Mouse (Mus musculus) kidney, embryonic 15.5 days (tissue): ENCODE data around the gene 4930548H24Rik. TPM values are rescaled to one million over a fixed set of nuclear protein-coding genes. Genes with fewer than 3 reads are reported as not detected.

Source experiments
- ATAC-seq: fragments of 200-750 bp; cut with Nextera tagmentation; replicated peaks from 2 replicates; pipeline ENCODE4 v1.8.0; 2017; ENCODE audit warnings: moderate TSS enrichment; ENCODE audit not compliant: low FRiP score
- H3K27ac ChIP-seq: fragments of 300-500 bp; sonication (generic); 2 replicates; pipeline ENCODE4 v1.5.1; 2015; ENCODE audit warnings: mild to moderate bottlenecking, inconsistent platforms
- H3K27me3 ChIP-seq: fragments of 300-500 bp; sonication (generic); 2 replicates; pipeline ENCODE4 v1.6.1; 2015; ENCODE audit warnings: inconsistent platforms
- H3K36me3 ChIP-seq: fragments of 300-500 bp; sonication (generic); 2 replicates; pipeline ENCODE4 v1.6.1; 2015; ENCODE audit warnings: inconsistent platforms
- H3K4me1 ChIP-seq: fragments of 300-500 bp; sonication (generic); 2 replicates; pipeline ENCODE4 v1.6.1; 2015; ENCODE audit warnings: inconsistent platforms
- H3K4me2 ChIP-seq: fragments of 300-500 bp; sonication (generic); 2 replicates; pipeline ENCODE4 v1.6.1; 2015; ENCODE audit warnings: moderate library complexity, mild to moderate bottlenecking, inconsistent platforms
- H3K4me3 ChIP-seq: fragments of 300-500 bp; sonication (generic); replicated peaks from 2 replicates; pipeline ENCODE4 v1.5.1; 2015; ENCODE audit warnings: mild to moderate bottlenecking, inconsistent platforms
- H3K9ac ChIP-seq: fragments of 300-500 bp; sonication (generic); 2 replicates; pipeline ENCODE4 v1.6.1; 2015; ENCODE audit warnings: mild to moderate bottlenecking, inconsistent platforms
- H3K9me3 ChIP-seq: fragments of 300-500 bp; sonication (generic); replicated peaks from 2 replicates; pipeline ENCODE4 v1.6.1; 2016; ENCODE audit warnings: inconsistent platforms
- WGBS: fragments of 180-500 bp; shearing (Covaris S2); methylation state at CpG from one replicate; pipeline ENCODE4 v1.1.7; 2015; ENCODE audit warnings: mixed read lengths; 5-methylcytosine and 5-hydroxymethylcytosine counted together
- polyA plus RNA-seq: library from polyadenylated mRNA; unstranded; fragments of >200 nt; fragmentation: Nextera tagmentation; extraction: Ambion mirVana; gene quantifications from 2 replicates; pipeline ENCODE4 v1.2.1, GENCODE M21; 2015

The 4930548H24Rik gene
- polyA plus RNA-seq, result not detected in 2 replicates

DNA sequence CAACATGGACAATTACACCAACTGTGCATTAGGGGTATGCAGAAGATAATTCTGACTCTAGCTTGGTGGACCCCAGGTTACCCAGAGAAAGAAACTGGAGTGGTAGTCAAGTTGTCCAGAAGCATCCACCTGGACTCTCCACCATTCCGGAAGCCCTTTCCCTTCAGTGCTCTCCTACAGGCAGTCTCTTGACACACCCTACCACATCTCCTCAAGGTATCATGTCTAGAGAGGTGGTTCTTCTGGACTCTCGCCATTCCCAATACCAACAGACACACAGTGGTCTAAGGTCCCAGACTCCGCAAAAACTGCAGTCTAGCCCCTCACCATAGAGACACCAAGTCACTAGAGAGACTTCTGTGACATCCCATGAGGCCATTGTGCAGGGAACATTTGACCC is at the start of gene 4930548H24Rik:
TSS of gene 4930548H24Rik (plus strand) at position 301 of the 400 bp plus-strand sequence.
- Histone ChIP-seq H3K27ac (no peak within 1 kb of the TSS), H3K9ac (no peak within 1 kb of the TSS), H3K27me3 (no peaks in the 10 kb centered on the region), H3K36me3 (peaks cover 24% of the 10 kb centered on the region), H3K4me3 (no peak within 1 kb of the TSS), H3K9me3 (no peaks in the 10 kb centered on the region), H3K4me2 (no peak within 1 kb of the TSS), H3K4me1 (no peaks in the 10 kb centered on the region)
- WGBS, result 96% methylated on average over 3 of the region's 3 CpGs
- ATAC-seq, result no peak

DNA sequence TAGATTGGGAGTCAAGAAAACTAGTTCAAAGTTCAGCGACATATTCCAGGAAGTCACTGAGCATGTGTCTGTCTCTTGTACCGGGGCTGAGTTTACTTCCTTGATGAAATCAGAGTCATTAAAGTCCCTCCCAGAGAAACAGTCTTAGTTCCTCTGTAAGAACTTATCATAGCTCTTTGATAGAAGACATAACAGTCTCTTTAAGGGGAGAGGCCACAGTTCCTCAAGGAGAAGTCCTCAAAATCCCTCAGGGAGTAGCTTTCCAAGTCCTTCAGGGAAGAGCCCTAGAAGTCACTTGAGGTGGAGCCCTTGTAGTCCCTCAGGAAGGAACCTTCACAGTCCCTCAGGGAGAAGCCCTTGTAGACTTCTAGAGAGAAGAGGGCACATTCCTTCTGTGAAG is 34.2 kb upstream of the 4930548H24Rik start:
- Histone ChIP-seq H3K27me3 (no peaks in the 10 kb centered on the region), H3K4me3 (no peak overlapping the region), H3K4me2 (peak overlapping the region; percentile 82; the same call in 1 of the 2 replicates), H3K9me3 (no peaks in the 10 kb centered on the region), H3K4me1 (peaks cover 15% of the 10 kb centered on the region), H3K27ac (no peak overlapping the region), H3K36me3 (no peaks in the 10 kb centered on the region), H3K9ac (no peak overlapping the region)
- WGBS, result 80% methylated on average over 2 of the region's 2 CpGs
- ATAC-seq, result no peak

DNA sequence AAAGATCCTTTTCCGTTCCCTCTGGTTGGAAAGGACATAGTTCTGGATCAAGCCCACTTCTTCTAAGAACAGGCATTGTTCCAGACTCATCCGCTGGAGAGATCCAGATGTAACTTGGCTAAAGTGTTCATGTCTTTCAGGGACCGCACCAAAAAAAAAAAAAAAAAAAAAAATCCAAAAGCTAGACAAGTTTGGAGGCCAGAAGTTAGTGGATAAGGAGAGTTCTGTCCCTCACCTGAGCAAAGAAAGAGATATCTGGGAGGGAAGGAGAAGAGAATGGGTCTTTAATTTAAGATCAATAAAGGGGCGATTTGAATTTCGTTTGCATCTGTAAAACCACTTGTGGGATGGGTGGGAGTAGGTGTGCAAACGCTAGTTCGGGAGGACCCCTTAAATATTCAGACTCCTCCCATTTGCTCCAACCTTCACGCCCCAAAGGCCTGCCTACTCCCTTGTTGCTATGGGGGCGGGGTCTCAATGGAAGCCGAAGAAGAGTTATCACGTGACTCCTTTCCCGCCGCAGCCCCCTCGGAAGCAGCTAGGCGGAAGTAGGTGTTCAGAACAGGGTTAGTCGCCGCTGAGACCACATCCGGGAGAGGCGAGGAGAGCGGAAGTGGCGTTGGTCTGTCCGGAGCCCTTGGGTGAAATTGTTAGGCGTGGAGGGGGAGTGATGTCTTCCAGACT is 33.5 kb upstream of the 4930548H24Rik start, which contains the start of gene Zfp512:
TSS of gene Zfp512 (plus strand) at position 554 of the 684 bp plus-strand sequence.
- 7% methylated on average over 23 of the region's 23 CpGs for WGBS
- Histone ChIP-seq H3K36me3 (no peaks in the 10 kb centered on the region), H3K9me3 (no peaks in the 10 kb centered on the region), H3K4me3 (peak within 1 kb of the TSS; percentile 59), H3K9ac (peak within 1 kb of the TSS; percentile 58), H3K27ac (peak within 1 kb of the TSS; percentile 52; the same call in 1 of the 2 replicates), H3K4me1 (peaks cover 15% of the 10 kb centered on the region), H3K27me3 (no peaks in the 10 kb centered on the region), H3K4me2 (peak within 1 kb of the TSS; percentile 82)
- peak; percentile 99 for ATAC-seq

DNA sequence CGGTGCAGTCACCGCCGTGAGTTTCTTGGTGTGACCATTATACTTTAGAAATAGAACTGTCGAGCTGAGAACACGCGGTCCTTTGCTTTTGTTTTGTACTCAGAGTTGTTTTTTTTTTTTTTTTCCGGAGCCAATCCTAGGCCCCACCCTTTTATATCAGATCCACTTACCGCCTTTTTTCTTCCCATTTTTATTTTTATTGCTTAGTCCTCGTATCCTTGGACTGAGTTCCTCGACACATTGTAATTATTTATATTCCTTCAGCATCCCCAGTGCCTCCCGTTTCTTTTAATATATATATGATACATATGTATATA is 33.0 kb upstream of the 4930548H24Rik start:
- Histone ChIP-seq H3K27ac (peak overlapping the region; percentile 52; the same call in 1 of the 2 replicates), H3K4me2 (peak overlapping the region; percentile 82), H3K9me3 (no peaks in the 10 kb centered on the region), H3K9ac (peak overlapping the region; percentile 58), H3K4me3 (peak overlapping the region; percentile 59), H3K36me3 (no peaks in the 10 kb centered on the region), H3K27me3 (no peaks in the 10 kb centered on the region), H3K4me1 (peaks cover 15% of the 10 kb centered on the region)
- 0% methylated on average over 11 of the region's 11 CpGs for WGBS
- no peak for ATAC-seq

DNA sequence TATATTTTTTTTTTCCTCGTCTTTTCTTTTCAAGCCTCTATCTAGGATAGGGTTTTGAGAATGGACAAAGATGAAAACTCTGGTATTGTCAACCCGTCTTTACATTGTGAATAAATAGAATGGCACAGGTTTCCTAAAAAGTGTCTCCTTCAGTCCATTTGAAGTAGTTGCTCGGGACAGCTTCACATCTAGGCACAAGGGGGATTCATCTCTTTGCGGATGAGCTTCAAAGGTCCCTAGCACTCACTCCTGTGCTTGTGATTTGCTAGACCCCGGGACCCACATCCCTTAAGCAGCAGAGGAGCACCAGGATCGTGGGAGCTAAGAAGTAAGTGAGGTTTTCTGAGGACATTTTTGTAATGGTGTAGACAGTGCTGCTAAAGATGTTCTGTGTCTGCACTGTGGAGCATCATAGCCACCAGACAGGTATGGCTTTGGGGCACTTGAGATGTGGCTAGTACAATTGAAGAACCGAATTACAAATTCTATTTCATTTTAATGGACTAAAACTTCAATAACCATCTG is 32.6 kb upstream of the 4930548H24Rik start:
- 10% methylated on average over 7 of the region's 7 CpGs for WGBS
- H3K9ac ChIP-seq, result peak overlapping the region; percentile 58
- peak overlapping the region; percentile 82 for H3K4me2 ChIP-seq
- no peak for ATAC-seq
- peak overlapping the region; percentile 59 for H3K4me3 ChIP-seq
- H3K27me3 ChIP-seq, result no peaks in the 10 kb centered on the region
- H3K9me3 ChIP-seq, result no peaks in the 10 kb centered on the region
- H3K36me3 ChIP-seq, result no peaks in the 10 kb centered on the region
- peak overlapping the region; percentile 50; the same call in 1 of the 2 replicates for H3K27ac ChIP-seq
- peaks cover 15% of the 10 kb centered on the region for H3K4me1 ChIP-seq

DNA sequence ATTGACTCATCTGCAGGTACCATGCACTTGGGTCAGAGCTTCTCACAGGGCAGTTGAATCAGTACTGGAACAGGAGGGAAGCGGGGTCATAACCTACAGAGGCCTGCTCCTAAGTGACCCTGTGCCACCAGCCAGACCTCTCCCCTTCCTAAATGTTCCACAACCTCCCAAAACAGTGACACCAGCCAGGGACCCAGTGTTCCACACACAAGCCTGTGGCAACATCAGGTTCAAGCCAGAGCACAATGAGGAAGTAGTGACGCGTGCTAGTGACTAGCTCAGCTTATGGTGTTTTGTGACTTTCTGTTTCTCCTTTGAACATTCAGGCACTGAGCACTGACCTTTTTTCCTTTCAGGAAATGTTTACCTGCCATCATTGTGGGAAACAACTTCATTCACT is 17.7 kb upstream of the 4930548H24Rik start:
- H3K4me3 ChIP-seq, result no peak overlapping the region
- no peaks in the 10 kb centered on the region for H3K4me1 ChIP-seq
- peaks cover 73% of the 10 kb centered on the region for H3K36me3 ChIP-seq
- no peak overlapping the region for H3K9ac ChIP-seq
- no peak overlapping the region for H3K4me2 ChIP-seq
- 91% methylated on average over 3 of the region's 3 CpGs for WGBS
- H3K27me3 ChIP-seq, result no peaks in the 10 kb centered on the region
- H3K9me3 ChIP-seq, result no peaks in the 10 kb centered on the region
- H3K27ac ChIP-seq, result no peak overlapping the region
- ATAC-seq, result no peak

DNA sequence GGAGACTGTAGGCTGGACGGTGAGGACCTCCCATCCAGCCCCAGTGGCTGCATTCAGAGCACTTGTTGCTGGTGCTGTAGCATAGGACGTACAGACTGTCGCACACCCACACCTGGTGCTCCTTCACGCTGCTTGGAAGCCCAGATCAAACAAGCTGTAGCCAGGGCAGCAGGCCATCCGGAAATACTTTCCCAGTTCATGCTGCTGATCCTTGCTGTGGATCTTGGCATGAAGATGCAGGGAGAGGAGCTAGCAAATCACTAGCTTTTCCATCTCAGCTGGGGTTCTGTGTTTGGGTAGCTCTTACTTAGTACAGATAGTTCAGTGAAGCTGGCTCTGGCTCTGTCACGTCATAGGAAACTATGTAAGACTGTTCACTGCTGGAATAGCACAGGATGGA is 15.8 kb upstream of the 4930548H24Rik start:
- 92% methylated on average over 6 of the region's 6 CpGs for WGBS

DNA sequence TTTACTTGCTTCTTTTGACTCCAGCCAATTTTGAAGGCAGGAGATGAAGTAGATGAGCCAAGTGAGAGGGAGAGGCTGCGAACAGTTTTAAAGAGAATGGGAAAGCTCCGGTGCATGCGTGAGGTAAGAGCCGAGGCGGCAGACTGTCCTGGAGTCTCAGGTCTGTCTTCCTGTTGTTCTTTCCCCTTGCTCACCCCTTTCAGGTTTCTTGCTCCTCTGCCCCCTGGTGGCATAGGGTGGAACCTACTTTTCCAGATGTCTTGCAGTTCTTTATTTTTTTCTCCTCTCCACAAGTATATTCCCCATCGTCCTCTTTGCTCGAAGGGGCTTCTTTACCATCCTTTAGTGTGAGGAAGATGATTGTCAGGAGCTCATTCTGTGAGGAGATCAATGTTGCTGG is 15.2 kb upstream of the 4930548H24Rik start:
- no peaks in the 10 kb centered on the region for H3K4me1 ChIP-seq
- WGBS, result 81% methylated on average over 7 of the region's 7 CpGs
- no peaks in the 10 kb centered on the region for H3K27me3 ChIP-seq
- no peak for ATAC-seq
- H3K36me3 ChIP-seq, result peaks cover 95% of the 10 kb centered on the region
- H3K4me2 ChIP-seq, result no peak overlapping the region
- H3K4me3 ChIP-seq, result no peak overlapping the region
- H3K9me3 ChIP-seq, result no peaks in the 10 kb centered on the region
- no peak overlapping the region for H3K9ac ChIP-seq
- no peak overlapping the region for H3K27ac ChIP-seq

More for the DNA sequence above, 15.8 kb upstream of the 4930548H24Rik start:
- Histone ChIP-seq H3K36me3 (peaks cover 92% of the 10 kb centered on the region), H3K9me3 (no peaks in the 10 kb centered on the region), H3K27me3 (no peaks in the 10 kb centered on the region), H3K4me2 (no peak overlapping the region), H3K9ac (no peak overlapping the region), H3K4me1 (no peaks in the 10 kb centered on the region), H3K4me3 (no peak overlapping the region), H3K27ac (no peak overlapping the region)
- ATAC-seq, result no peak

DNA sequence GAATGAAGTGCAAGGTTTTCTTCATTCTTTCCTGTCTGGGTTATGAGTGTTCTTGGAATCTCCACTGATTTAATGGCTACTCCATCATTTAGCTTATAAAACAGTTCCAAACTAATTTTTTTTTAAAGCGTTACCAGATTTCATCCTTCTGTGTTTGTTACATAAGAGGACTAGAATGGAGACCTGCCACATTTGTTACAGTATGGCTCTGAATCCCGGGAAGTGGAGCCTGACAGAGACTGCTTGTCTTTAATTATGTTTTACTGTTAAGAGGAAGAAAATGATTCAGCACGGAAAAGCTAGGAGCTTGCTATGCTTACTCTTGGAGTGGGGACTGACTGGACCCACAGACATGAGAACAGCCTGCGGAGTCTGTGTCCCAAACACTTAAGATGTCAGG is 5.0 kb upstream of the 4930548H24Rik start:
- ATAC-seq, result no peak
- Histone ChIP-seq H3K9ac (no peak overlapping the region), H3K9me3 (no peaks in the 10 kb centered on the region), H3K4me3 (no peak overlapping the region), H3K27ac (no peak overlapping the region), H3K4me1 (no peaks in the 10 kb centered on the region), H3K27me3 (no peaks in the 10 kb centered on the region), H3K36me3 (peaks cover 73% of the 10 kb centered on the region), H3K4me2 (no peak overlapping the region)
- WGBS, result 89% methylated on average over 4 of the region's 4 CpGs

DNA sequence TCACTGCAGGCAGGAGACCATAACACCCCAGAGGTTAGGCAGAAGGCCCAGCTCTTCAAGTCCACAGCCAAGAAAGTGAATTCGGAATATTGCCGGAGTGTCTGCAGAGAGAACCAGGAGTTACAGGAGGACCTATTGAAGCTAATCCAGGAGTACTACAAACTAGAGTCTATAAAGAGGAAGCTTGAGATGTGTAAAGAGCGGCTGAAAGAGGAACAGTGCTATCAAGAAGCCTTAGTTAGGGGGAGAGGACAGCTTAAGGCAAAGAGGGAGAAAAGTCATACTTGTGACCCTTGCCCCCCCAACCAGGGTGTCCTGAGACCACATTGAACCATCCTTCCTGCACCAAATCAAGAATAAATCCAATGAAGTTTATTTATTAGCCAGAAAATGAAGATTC is 2.3 kb downstream of the 4930548H24Rik start:
- WGBS, result 91% methylated on average over 3 of the region's 3 CpGs
- no peak overlapping the region for H3K27ac ChIP-seq
- no peaks in the 10 kb centered on the region for H3K9me3 ChIP-seq
- H3K36me3 ChIP-seq, result peaks cover 3% of the 10 kb centered on the region; the same call in 1 of the 2 replicates
- H3K9ac ChIP-seq, result no peak overlapping the region
- H3K4me3 ChIP-seq, result no peak overlapping the region
- ATAC-seq, result no peak
- no peak overlapping the region for H3K4me2 ChIP-seq
- no peaks in the 10 kb centered on the region for H3K4me1 ChIP-seq
- H3K27me3 ChIP-seq, result peaks cover 9% of the 10 kb centered on the region; the same call in 1 of the 2 replicates

DNA sequence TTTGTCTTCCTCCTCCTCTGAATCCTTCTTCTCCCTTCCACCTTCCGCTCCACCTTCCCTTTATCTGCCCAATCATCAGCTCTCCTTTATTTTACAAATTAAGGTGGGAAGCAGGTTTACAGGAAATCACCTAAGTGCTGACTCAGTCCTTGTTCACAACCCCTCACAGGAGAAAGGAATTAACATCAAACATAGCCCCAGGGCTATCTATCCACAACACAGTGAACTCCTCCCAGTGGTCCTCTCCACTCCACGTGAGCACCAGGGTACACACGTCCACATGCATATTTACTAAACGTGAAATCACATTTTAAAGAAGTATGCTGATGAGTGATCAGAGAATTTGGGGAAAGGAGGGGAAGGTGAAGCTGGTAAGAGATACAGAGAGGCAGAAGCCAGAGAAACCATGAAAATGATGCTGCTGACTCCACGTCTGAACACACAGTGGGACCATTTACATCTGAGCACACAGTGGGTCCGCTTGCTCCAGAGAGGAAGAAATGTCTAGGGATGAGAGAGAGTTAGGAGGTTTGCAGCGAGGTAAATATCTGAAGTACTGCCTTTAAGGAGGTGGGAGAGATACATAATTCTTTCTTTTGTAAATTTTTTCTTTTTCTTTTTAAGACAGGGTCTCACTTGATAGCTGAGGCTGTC is 3.7 kb downstream of the 4930548H24Rik start:
- WGBS, result 68% methylated on average over 7 of the region's 7 CpGs
- no peak for ATAC-seq
- Histone ChIP-seq H3K4me1 (no peaks in the 10 kb centered on the region), H3K9me3 (no peaks in the 10 kb centered on the region), H3K9ac (no peak overlapping the region), H3K4me2 (no peak overlapping the region), H3K27me3 (peaks cover 9% of the 10 kb centered on the region; the same call in 1 of the 2 replicates), H3K4me3 (no peak overlapping the region), H3K36me3 (no peaks in the 10 kb centered on the region), H3K27ac (no peak overlapping the region)

DNA sequence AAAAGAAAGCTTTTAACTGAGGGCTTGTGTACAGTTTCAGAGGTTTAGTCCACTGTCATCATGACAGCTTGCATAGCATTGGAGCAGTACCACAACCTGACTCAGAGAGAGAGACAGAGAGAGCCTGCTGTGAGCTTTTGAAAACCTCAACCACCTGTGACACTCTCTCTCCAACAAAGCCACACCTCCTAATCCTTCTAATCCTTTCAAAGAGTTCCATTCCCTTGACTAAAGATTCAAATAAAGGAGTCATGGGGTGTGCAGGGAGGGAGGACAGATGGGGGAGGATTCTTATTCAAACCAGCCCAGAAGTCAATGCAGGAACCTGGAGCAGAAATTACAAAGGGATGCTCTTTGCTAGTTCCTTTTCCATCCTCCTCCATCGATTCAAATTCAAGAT is 6.5 kb downstream of the 4930548H24Rik start:
- no peak overlapping the region for H3K4me3 ChIP-seq
- ATAC-seq, result no peak
- H3K27me3 ChIP-seq, result peaks cover 9% of the 10 kb centered on the region; the same call in 1 of the 2 replicates
- H3K4me2 ChIP-seq, result no peak overlapping the region
- no peaks in the 10 kb centered on the region for H3K9me3 ChIP-seq
- no peak overlapping the region for H3K27ac ChIP-seq
- H3K4me1 ChIP-seq, result peaks cover 10% of the 10 kb centered on the region
- no peak overlapping the region for H3K9ac ChIP-seq
- WGBS, result 63% methylated on average over 1 of the region's 1 CpGs
- peaks cover 10% of the 10 kb centered on the region for H3K36me3 ChIP-seq
